Mouse (Mus musculus) midbrain, embryonic 13.5 days (tissue): ENCODE results near the gene Ostm1. TPM values are rescaled to one million over a fixed set of nuclear protein-coding genes. Genes with fewer than 3 reads are reported as not detected.
A peak's percentile ranks its signal among the peaks of the same experiment; 100 is the strongest.

ENCODE experiments used
- ATAC-seq: fragments of 200-750 bp; cut with Nextera tagmentation; 2 replicates; pipeline ENCODE4 v1.8.0; 2017; ENCODE audit warnings: mild to moderate bottlenecking, moderate TSS enrichment, moderate library complexity
- H3K27ac ChIP-seq: fragments of 300-500 bp; sonication (generic); 2 replicates; pipeline ENCODE4 v1.5.1; 2015; ENCODE audit warnings: inconsistent platforms, mild to moderate bottlenecking, moderate library complexity
- H3K27me3 ChIP-seq: fragments of 300-500 bp; sonication (generic); 2 replicates; pipeline ENCODE4 v1.6.1; 2015; ENCODE audit warnings: mild to moderate bottlenecking, inconsistent platforms
- H3K36me3 ChIP-seq: fragments of 300-500 bp; sonication (generic); 2 replicates; pipeline ENCODE4 v1.6.1; 2015; ENCODE audit warnings: mild to moderate bottlenecking, inconsistent platforms
- H3K4me1 ChIP-seq: fragments of 300-500 bp; sonication (generic); replicated peaks from 2 replicates; pipeline ENCODE4 v1.6.1; 2015; ENCODE audit warnings: inconsistent platforms
- H3K4me2 ChIP-seq: fragments of 300-500 bp; sonication (generic); replicated peaks from 2 replicates; pipeline ENCODE4 v1.6.1; 2015; ENCODE audit warnings: moderate library complexity, mild to moderate bottlenecking, inconsistent platforms
- H3K4me3 ChIP-seq: fragments of 300-500 bp; sonication (generic); replicated peaks from 2 replicates; pipeline ENCODE4 v1.5.1; 2015; ENCODE audit warnings: mild to moderate bottlenecking, inconsistent platforms
- H3K9ac ChIP-seq: fragments of 300-500 bp; sonication (generic); replicated peaks from 2 replicates; pipeline ENCODE4 v1.6.1; 2015; ENCODE audit warnings: mild to moderate bottlenecking, inconsistent platforms
- H3K9me3 ChIP-seq: fragments of 300-500 bp; sonication (generic); 2 replicates; pipeline ENCODE4 v1.6.1; 2016; ENCODE audit warnings: mild to moderate bottlenecking, inconsistent platforms
- WGBS: fragments of 180-500 bp; shearing (Covaris S2); methylation state at CpG from one replicate; pipeline ENCODE4 v1.1.7; 2015; 5-methylcytosine and 5-hydroxymethylcytosine counted together
- polyA plus RNA-seq: library from polyadenylated mRNA; unstranded; fragments of >200 nt; fragmentation: Nextera tagmentation; extraction: Ambion mirVana; gene quantifications from 2 replicates; pipeline ENCODE4 v1.2.1, GENCODE M21; 2015

Ostm1 gene
- polyA plus RNA-seq: 35.6 and 37.4 TPM in 2 replicates

- Histone ChIP-seq H3K27ac (peak within 1 kb of the TSS; percentile 35), H3K27me3 (peaks cover 93% of the 10 kb centered on the region), H3K9me3 (no peaks in the 10 kb centered on the region), H3K36me3 (no peaks in the 10 kb centered on the region), H3K4me1 (peaks cover 68% of the 10 kb centered on the region), H3K4me2 (peak within 1 kb of the TSS; percentile 63), H3K4me3 (peak within 1 kb of the TSS; percentile 49), H3K9ac (peak within 1 kb of the TSS; percentile 70)
- peak; percentile 50 for ATAC-seq
- WGBS: under 1% methylated on average over 43 of the region's 43 CpGs
Observed at GRCm38 (mm10) chr10:42583157-42583872, at the start of gene Ostm1, which contains the start of gene Nr2e1. Gene Ostm1, plus strand, starts transcription at chr10:42583822. Gene Nr2e1, minus strand, starts transcription at chr10:42583632.

DNA sequence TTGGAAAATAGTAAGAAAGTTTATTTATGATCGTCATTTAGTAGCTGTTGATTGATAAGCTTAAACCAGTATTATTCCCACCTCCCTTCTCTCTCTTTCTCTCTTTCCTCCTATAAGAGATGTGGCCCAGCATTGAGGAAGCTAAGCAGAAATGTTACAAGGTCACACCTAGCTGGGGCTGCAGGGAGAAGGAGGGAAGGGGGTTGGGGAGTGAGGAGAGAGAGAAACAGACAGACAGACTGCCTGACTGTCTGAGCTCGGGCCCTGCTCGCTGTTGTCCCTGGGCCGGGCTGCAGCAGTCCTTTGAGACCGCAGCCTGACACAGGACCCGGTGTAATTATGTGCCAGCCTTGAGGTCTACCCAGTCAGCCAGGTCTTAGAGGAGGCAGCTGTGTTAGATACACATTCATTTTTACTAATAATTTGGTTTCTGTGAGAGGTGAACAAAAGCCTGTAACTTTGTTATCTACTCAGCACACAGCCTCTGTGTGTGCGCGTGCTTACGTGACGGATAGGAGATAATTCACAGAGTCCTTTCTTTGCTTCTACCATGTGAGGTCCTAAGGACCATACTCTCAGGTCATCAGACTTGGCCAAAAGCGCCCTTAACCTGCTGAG, 49.7 kb upstream of the Ostm1 start:
- no peak overlapping the region for H3K27ac ChIP-seq
- H3K9me3 ChIP-seq: no peaks in the 10 kb centered on the region
- H3K36me3 ChIP-seq: peaks cover 51% of the 10 kb centered on the region
- H3K4me2 ChIP-seq: no peak overlapping the region
- H3K9ac ChIP-seq: no peak overlapping the region
- ATAC-seq: no peak
- H3K4me3 ChIP-seq: no peak overlapping the region
- H3K27me3 ChIP-seq: peaks cover 5% of the 10 kb centered on the region
- WGBS: 89% methylated on average over 11 of the region's 11 CpGs
- peaks cover 4% of the 10 kb centered on the region; the same call in 1 of the 2 replicates for H3K4me1 ChIP-seq

- Histone ChIP-seq H3K9ac (no peak overlapping the region), H3K4me3 (no peak overlapping the region), H3K27me3 (peaks cover 14% of the 10 kb centered on the region), H3K36me3 (peaks cover 34% of the 10 kb centered on the region), H3K4me2 (no peak overlapping the region), H3K4me1 (peaks cover 4% of the 10 kb centered on the region; the same call in 1 of the 2 replicates), H3K9me3 (no peaks in the 10 kb centered on the region), H3K27ac (no peak overlapping the region)
- WGBS: 91% methylated on average over 9 of the region's 9 CpGs
- ATAC-seq: no peak
Observed at GRCm38 (mm10) chr10:42537571-42538316, 45.9 kb upstream of the Ostm1 start.

- Histone ChIP-seq H3K27ac (no peak overlapping the region), H3K9me3 (no peaks in the 10 kb centered on the region), H3K36me3 (no peaks in the 10 kb centered on the region), H3K4me2 (no peak overlapping the region), H3K4me1 (no peaks in the 10 kb centered on the region), H3K4me3 (no peak overlapping the region), H3K27me3 (peaks cover 6% of the 10 kb centered on the region; the same call in 1 of the 2 replicates), H3K9ac (no peak overlapping the region)
- WGBS: 85% methylated on average over 6 of the region's 6 CpGs
- ATAC-seq: no peak
Observed at GRCm38 (mm10) chr10:42545707-42546503, 37.7 kb upstream of the Ostm1 start.

GRCm38 (mm10) chr10:42546507-42546906, 37.1 kb upstream of the Ostm1 start:
- H3K4me3 ChIP-seq: no peak overlapping the region
- ATAC-seq: no peak
- 92% methylated on average over 3 of the region's 3 CpGs for WGBS

GRCm38 (mm10) chr10:42559581-42560200, 23.9 kb upstream of the Ostm1 start:
- Histone ChIP-seq H3K4me3 (no peak overlapping the region), H3K9ac (no peak overlapping the region), H3K4me2 (no peak overlapping the region), H3K36me3 (no peaks in the 10 kb centered on the region), H3K9me3 (no peaks in the 10 kb centered on the region), H3K27me3 (peaks cover 23% of the 10 kb centered on the region), H3K4me1 (no peaks in the 10 kb centered on the region), H3K27ac (no peak overlapping the region)
- 83% methylated on average over 5 of the region's 5 CpGs for WGBS
- no peak for ATAC-seq

More at GRCm38 (mm10) chr10:42546507-42546906, 37.1 kb upstream of the Ostm1 start:
- H3K4me1 ChIP-seq: no peaks in the 10 kb centered on the region
- no peak overlapping the region for H3K27ac ChIP-seq
- no peaks in the 10 kb centered on the region for H3K9me3 ChIP-seq
- no peak overlapping the region for H3K4me2 ChIP-seq
- no peaks in the 10 kb centered on the region for H3K36me3 ChIP-seq
- H3K9ac ChIP-seq: no peak overlapping the region
- peaks cover 8% of the 10 kb centered on the region; the same call in 1 of the 2 replicates for H3K27me3 ChIP-seq

- no peaks in the 10 kb centered on the region for H3K36me3 ChIP-seq
- no peak overlapping the region for H3K27ac ChIP-seq
- H3K4me1 ChIP-seq: 0 out of 2 replicates have a peak, but pooled peaks cover 1% of the 10 kb centered on the region
- WGBS: 10% methylated on average over 12 of the region's 12 CpGs
- no peak overlapping the region for H3K4me2 ChIP-seq
- H3K4me3 ChIP-seq: no peak overlapping the region
- peaks cover 45% of the 10 kb centered on the region for H3K27me3 ChIP-seq
- no peaks in the 10 kb centered on the region for H3K9me3 ChIP-seq
- no peak for ATAC-seq
- H3K9ac ChIP-seq: no peak overlapping the region
Observed at GRCm38 (mm10) chr10:42562272-42562671, 21.4 kb upstream of the Ostm1 start.

GRCm38 (mm10) chr10:42572567-42572966, 11.1 kb upstream of the Ostm1 start:
- no peak overlapping the region; the same call in 1 of the 2 replicates for H3K9ac ChIP-seq
- peak; percentile 59; the same call in 1 of the 2 replicates for ATAC-seq

DNA sequence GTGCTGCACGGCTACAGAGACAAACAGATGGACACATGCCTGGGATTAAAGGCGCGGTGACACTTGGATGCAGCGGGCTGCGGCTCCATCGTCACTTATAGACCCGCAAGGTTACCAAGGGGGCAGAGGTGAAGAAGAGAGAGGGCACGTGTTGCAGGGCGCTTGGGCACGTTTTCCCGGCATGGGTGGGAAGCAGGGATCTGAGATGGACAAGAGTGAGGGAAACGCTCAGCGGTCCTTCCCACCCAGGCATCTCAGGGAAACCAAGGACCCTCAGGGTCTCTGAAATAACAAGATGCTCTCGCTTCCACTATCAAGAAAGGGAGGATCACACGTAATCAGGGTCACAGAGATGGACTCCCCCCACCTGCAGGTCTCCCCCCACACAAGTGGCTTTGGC, 10.7 kb upstream of the Ostm1 start:
- H3K27me3 ChIP-seq: peaks cover 86% of the 10 kb centered on the region
- H3K36me3 ChIP-seq: no peaks in the 10 kb centered on the region
- no peak overlapping the region; the same call in 1 of the 2 replicates for H3K9ac ChIP-seq
- peaks cover 24% of the 10 kb centered on the region for H3K4me1 ChIP-seq
- no peaks in the 10 kb centered on the region for H3K9me3 ChIP-seq
- no peak for ATAC-seq
- peak overlapping the region; percentile 52 for H3K4me2 ChIP-seq
- WGBS: 10% methylated on average over 15 of the region's 15 CpGs
- peak overlapping the region; percentile 34 for H3K4me3 ChIP-seq
- no peak overlapping the region for H3K27ac ChIP-seq

More at GRCm38 (mm10) chr10:42572567-42572966, 11.1 kb upstream of the Ostm1 start:
- peaks cover 82% of the 10 kb centered on the region for H3K27me3 ChIP-seq
- H3K27ac ChIP-seq: no peak overlapping the region
- no peaks in the 10 kb centered on the region for H3K9me3 ChIP-seq
- peak overlapping the region; percentile 52 for H3K4me2 ChIP-seq
- peak overlapping the region; percentile 34 for H3K4me3 ChIP-seq
- 3% methylated on average over 20 of the region's 20 CpGs for WGBS
- peaks cover 20% of the 10 kb centered on the region for H3K4me1 ChIP-seq
- H3K36me3 ChIP-seq: no peaks in the 10 kb centered on the region

DNA sequence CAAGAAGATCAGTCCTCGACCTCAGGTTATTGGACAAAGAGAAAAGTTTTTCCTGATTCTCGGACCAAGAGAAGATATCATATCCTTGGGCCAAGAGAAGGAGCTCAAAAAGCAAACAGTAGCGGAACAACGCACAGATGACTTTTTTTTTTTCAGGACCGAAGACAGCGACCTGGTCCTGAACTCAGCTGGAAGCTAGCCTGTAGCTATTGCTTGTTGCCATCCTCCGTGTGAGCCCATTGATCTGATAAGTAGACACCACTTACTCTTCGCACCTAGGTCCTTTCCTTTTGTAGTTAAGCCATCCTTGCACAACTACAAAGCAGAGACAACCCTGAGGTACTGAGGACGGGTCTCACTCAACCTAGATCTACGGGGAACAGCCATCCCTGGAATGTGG, 9.0 kb upstream of the Ostm1 start:
- Histone ChIP-seq H3K36me3 (no peaks in the 10 kb centered on the region), H3K27ac (no peak overlapping the region), H3K9me3 (no peaks in the 10 kb centered on the region), H3K4me2 (no peak overlapping the region), H3K4me1 (peaks cover 36% of the 10 kb centered on the region), H3K27me3 (peaks cover 96% of the 10 kb centered on the region), H3K4me3 (no peak overlapping the region), H3K9ac (no peak overlapping the region)
- ATAC-seq: no peak
- 19% methylated on average over 10 of the region's 10 CpGs for WGBS
